9 mouse cellular contexts compared by ENCODE assay signal in the genomic region with DNA sequence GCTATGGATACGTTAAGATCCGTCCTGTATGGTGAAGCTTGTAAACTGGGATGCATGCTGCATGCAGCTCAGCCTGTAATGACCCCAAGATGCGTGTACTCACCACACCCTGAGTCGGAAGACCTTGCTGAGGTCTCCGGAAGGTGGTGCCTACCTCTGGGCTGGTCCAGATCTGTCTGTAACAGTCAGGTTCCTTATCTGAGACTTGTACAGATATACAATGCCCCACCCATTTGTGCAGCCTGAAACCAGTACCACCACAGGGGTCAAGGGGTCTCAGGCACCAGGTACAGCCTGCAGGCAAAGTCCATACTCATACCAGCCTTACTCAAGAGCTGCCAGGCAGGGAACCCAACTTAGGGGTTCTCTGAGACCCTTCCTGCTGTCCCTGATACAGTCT. TPM values are rescaled to one million over a fixed set of nuclear protein-coding genes. Genes with fewer than 3 reads are reported as not detected.
DNase-seq lines count a peak whose midpoint lies in the region; ATAC-seq and TF ChIP-seq lines count a peak whose summit lies in the region.
"Had no signal": no experiment of that assay in that cellular context is flagged by ENCODE, and none has a peak within 500 bp of the region (broad histone marks: within the 10 kb centered on the region; RNA-seq: fewer than 3 reads in every experiment).

No protein-coding gene starts in this region.

- peaks cover 14% of the 10 kb centered on the region for H3K27me3 ChIP-seq in hindbrain, embryonic 13.5 days
- H3K27me3 ChIP-seq in hindbrain, postnatal 0 days (ENCODE audit: insufficient read depth, low read length), result no peaks in the 10 kb centered on the region
- no peaks in the 10 kb centered on the region; the same call in 1 of the 2 replicates for H3K27me3 ChIP-seq in midbrain, embryonic 11.5 days (ENCODE audit: control insufficient read depth, insufficient read depth, low read length)
- no peaks in the 10 kb centered on the region for H3K27me3 ChIP-seq in midbrain, embryonic 14.5 days (ENCODE audit: control insufficient read depth, insufficient read depth, low read length)
- no peaks in the 10 kb centered on the region for H3K27me3 ChIP-seq in midbrain, embryonic 16.5 days (ENCODE audit: control insufficient read depth, insufficient read depth, low read depth, low read length)
- no peaks in the 10 kb centered on the region for H3K27me3 ChIP-seq in stomach, postnatal 0 days (ENCODE audit: control insufficient read depth, insufficient read depth, low read length)

- H3K4me2 ChIP-seq in hindbrain, embryonic 13.5 days, result no peak overlapping the region
- no peak overlapping the region for H3K4me2 ChIP-seq in hindbrain, postnatal 0 days (ENCODE audit: low read depth, low read length)
- H3K4me2 ChIP-seq in midbrain, embryonic 11.5 days, result no peak overlapping the region
- no peak overlapping the region for H3K4me2 ChIP-seq in midbrain, embryonic 14.5 days (ENCODE audit: low read length)
- no peak overlapping the region for H3K4me2 ChIP-seq in midbrain, embryonic 16.5 days (ENCODE audit: low read length)
- H3K4me2 ChIP-seq in stomach, postnatal 0 days (replicated peaks; ENCODE audit: low read depth), result no peak overlapping the region
- H3K4me2 ChIP-seq: forebrain, embryonic 12.5 days; neural tube, embryonic 13.5 days had no signal

- no peak overlapping the region for H3K4me3 ChIP-seq in hindbrain, embryonic 13.5 days
- no peak overlapping the region for H3K4me3 ChIP-seq in hindbrain, postnatal 0 days (ENCODE audit: low read length)
- H3K4me3 ChIP-seq in midbrain, embryonic 11.5 days (ENCODE audit: low read depth, low read length), result no peak overlapping the region
- no peak overlapping the region for H3K4me3 ChIP-seq in midbrain, embryonic 14.5 days (replicated peaks; ENCODE audit: low read depth, low read length)
- H3K4me3 ChIP-seq in midbrain, embryonic 16.5 days (ENCODE audit: low read depth, low read length), result no peak overlapping the region
- no peak overlapping the region for H3K4me3 ChIP-seq in stomach, postnatal 0 days (ENCODE audit: low read depth, low read length)
- H3K4me3 ChIP-seq: forebrain, embryonic 12.5 days; neural tube, embryonic 13.5 days had no signal

- H3K9me3 ChIP-seq in hindbrain, embryonic 13.5 days, result no peaks in the 10 kb centered on the region
- no peaks in the 10 kb centered on the region for H3K9me3 ChIP-seq in hindbrain, postnatal 0 days (ENCODE audit: low read length)
- no peaks in the 10 kb centered on the region for H3K9me3 ChIP-seq in midbrain, embryonic 11.5 days (ENCODE audit: control insufficient read depth, low read length)
- no peaks in the 10 kb centered on the region for H3K9me3 ChIP-seq in midbrain, embryonic 14.5 days (ENCODE audit: control insufficient read depth, low read length)
- H3K9me3 ChIP-seq in midbrain, embryonic 16.5 days (replicated peaks; ENCODE audit: control insufficient read depth, low read length, poor library complexity, severe bottlenecking), result no peaks in the 10 kb centered on the region
- no peaks in the 10 kb centered on the region for H3K9me3 ChIP-seq in stomach, postnatal 0 days (ENCODE audit: control insufficient read depth, low read length)
- H3K9me3 ChIP-seq: forebrain, embryonic 12.5 days; neural tube, embryonic 13.5 days had no signal

- no peak for DNase-seq in hindbrain, postnatal 0 days (ENCODE audit: low spot score)
- peak; percentile 72 for DNase-seq in midbrain, embryonic 11.5 days (ENCODE audit: low spot score, missing footprints)
- DNase-seq in midbrain, embryonic 14.5 days, result no peak
- peak; percentile 54 for DNase-seq in stomach, postnatal 0 days (ENCODE audit: low spot score)
- no peak for DNase-seq in cerebellum, postnatal 36 days

- no peak overlapping the region for H3K27ac ChIP-seq in hindbrain, embryonic 13.5 days
- H3K27ac ChIP-seq in hindbrain, postnatal 0 days, result no peak overlapping the region
- H3K27ac ChIP-seq in midbrain, embryonic 11.5 days (ENCODE audit: low read depth, low read length), result no peak overlapping the region
- no peak overlapping the region for H3K27ac ChIP-seq in midbrain, embryonic 14.5 days (replicated peaks; ENCODE audit: low read depth, low read length)
- no peak overlapping the region for H3K27ac ChIP-seq in midbrain, embryonic 16.5 days (ENCODE audit: low read length)
- H3K27ac ChIP-seq in stomach, postnatal 0 days (replicated peaks), result no peak overlapping the region
- H3K27ac ChIP-seq: forebrain, embryonic 12.5 days; neural tube, embryonic 13.5 days had no signal

- ATAC-seq in hindbrain, embryonic 13.5 days (ENCODE audit: low FRiP score), result peak; percentile 34; the same call in 1 of the 2 replicates
- no peak for ATAC-seq in hindbrain, postnatal 0 days
- ATAC-seq in midbrain, embryonic 11.5 days (ENCODE audit: low FRiP score), result peak; percentile 22
- ATAC-seq in midbrain, embryonic 14.5 days (ENCODE audit: low FRiP score, low TSS enrichment), result no peak
- peak; percentile 29 for ATAC-seq in midbrain, embryonic 16.5 days
- peak; percentile 74 for ATAC-seq in stomach, postnatal 0 days (ENCODE audit: low FRiP score, low TSS enrichment)

- WGBS in hindbrain, embryonic 13.5 days, result 96% methylated on average over 5 of the region's 5 CpGs
- WGBS in hindbrain, postnatal 0 days, result 96% methylated on average over 5 of the region's 5 CpGs
- 87% methylated on average over 5 of the region's 5 CpGs for WGBS in midbrain, embryonic 11.5 days
- 94% methylated on average over 5 of the region's 5 CpGs for WGBS in midbrain, embryonic 14.5 days
- 95% methylated on average over 5 of the region's 5 CpGs for WGBS in midbrain, embryonic 16.5 days
- WGBS in stomach, postnatal 0 days, result 74% methylated on average over 5 of the region's 5 CpGs

- no peak overlapping the region for H3K9ac ChIP-seq in hindbrain, embryonic 13.5 days
- no peak overlapping the region for H3K9ac ChIP-seq in hindbrain, postnatal 0 days (replicated peaks; ENCODE audit: low read length)
- no peak overlapping the region for H3K9ac ChIP-seq in midbrain, embryonic 11.5 days (ENCODE audit: low read length)
- H3K9ac ChIP-seq in midbrain, embryonic 14.5 days (replicated peaks; ENCODE audit: low read length), result no peak overlapping the region
- H3K9ac ChIP-seq in midbrain, embryonic 16.5 days (ENCODE audit: low read depth, low read length), result no peak overlapping the region
- no peak overlapping the region for H3K9ac ChIP-seq in stomach, postnatal 0 days (ENCODE audit: low read length)
- H3K9ac ChIP-seq: forebrain, embryonic 12.5 days; neural tube, embryonic 13.5 days had no signal

- no peaks in the 10 kb centered on the region for H3K36me3 ChIP-seq in hindbrain, embryonic 13.5 days
- no peaks in the 10 kb centered on the region for H3K36me3 ChIP-seq in hindbrain, postnatal 0 days (ENCODE audit: insufficient read depth, low read length)
- H3K36me3 ChIP-seq in midbrain, embryonic 11.5 days (ENCODE audit: control insufficient read depth, insufficient read depth, low read length), result no peaks in the 10 kb centered on the region
- H3K36me3 ChIP-seq in midbrain, embryonic 14.5 days (ENCODE audit: control insufficient read depth, insufficient read depth, low read length), result no peaks in the 10 kb centered on the region
- no peaks in the 10 kb centered on the region for H3K36me3 ChIP-seq in midbrain, embryonic 16.5 days (ENCODE audit: control insufficient read depth, insufficient read depth, low read length)
- no peaks in the 10 kb centered on the region for H3K36me3 ChIP-seq in stomach, postnatal 0 days (ENCODE audit: control insufficient read depth, insufficient read depth, low read length)
- H3K36me3 ChIP-seq: forebrain, embryonic 12.5 days; neural tube, embryonic 13.5 days had no signal

- H3K4me1 ChIP-seq in hindbrain, embryonic 13.5 days (replicated peaks), result no peaks in the 10 kb centered on the region
- H3K4me1 ChIP-seq in hindbrain, postnatal 0 days (ENCODE audit: insufficient read depth, low read length), result no peaks in the 10 kb centered on the region
- no peaks in the 10 kb centered on the region for H3K4me1 ChIP-seq in midbrain, embryonic 11.5 days (ENCODE audit: control insufficient read depth, insufficient read depth, low read length)
- H3K4me1 ChIP-seq in midbrain, embryonic 14.5 days (ENCODE audit: control insufficient read depth, insufficient read depth, low read length), result no peaks in the 10 kb centered on the region
- H3K4me1 ChIP-seq in midbrain, embryonic 16.5 days (ENCODE audit: control insufficient read depth, insufficient read depth, low read length), result 0 out of 2 replicates have a peak, but pooled peaks cover 3% of the 10 kb centered on the region
- no peaks in the 10 kb centered on the region for H3K4me1 ChIP-seq in stomach, postnatal 0 days (replicated peaks; ENCODE audit: control insufficient read depth, insufficient read depth)

- TF ChIP-seq CTCF in hindbrain, postnatal 0 days (IDR thresholded peaks at IDR 0.05; ENCODE audit: low read depth), result no peak
- TF ChIP-seq CTCF in stomach, postnatal 0 days (IDR thresholded peaks at IDR 0.05; ENCODE audit: low read depth), result no peak

- no peak for TF ChIP-seq EP300 in stomach, postnatal 0 days (optimal IDR thresholded peaks at IDR 0.05)

RNA-seq across cellular contexts. Expression of gene Smarcd3, which starts 28.6 kb away (rescaled TPM):
- polyA plus RNA-seq in hindbrain, embryonic 13.5 days (2015; fragmentation: Nextera tagmentation; extraction: Ambion mirVana), result 86.2 and 87.6 TPM in 2 replicates
- total RNA-seq in hindbrain, postnatal 0 days (2014; rRNA removed), result 246 and 262 TPM in 2 replicates
- polyA plus RNA-seq in hindbrain, postnatal 0 days (2015; fragmentation: Nextera tagmentation; extraction: Ambion mirVana), result 114 and 128 TPM in 2 replicates
- 56.8 and 60.2 TPM in 2 replicates for polyA plus RNA-seq in midbrain, embryonic 11.5 days (2014; fragmentation: Nextera tagmentation; extraction: Ambion mirVana)
- 158 and 199 TPM in 2 replicates for polyA plus RNA-seq in midbrain, embryonic 14.5 days (2014; fragmentation: Nextera tagmentation; extraction: Ambion mirVana)
- 173 and 192 TPM in 2 replicates for polyA plus RNA-seq in midbrain, embryonic 16.5 days (2015; fragmentation: Nextera tagmentation; extraction: Ambion mirVana)
- polyA plus RNA-seq in stomach, postnatal 0 days (2015; fragmentation: Nextera tagmentation; extraction: Ambion mirVana), result 13.3 and 17.8 TPM in 2 replicates

RNA-seq across cellular contexts. Expression of gene Nub1, which starts 32.6 kb away (rescaled TPM):
- polyA plus RNA-seq in hindbrain, embryonic 13.5 days (2015; fragmentation: Nextera tagmentation; extraction: Ambion mirVana), result 45.5 and 45.6 TPM in 2 replicates
- total RNA-seq in hindbrain, postnatal 0 days (2014; rRNA removed), result 33.8 and 37.1 TPM in 2 replicates
- polyA plus RNA-seq in hindbrain, postnatal 0 days (2015; fragmentation: Nextera tagmentation; extraction: Ambion mirVana), result 40.5 and 42.5 TPM in 2 replicates
- polyA plus RNA-seq in midbrain, embryonic 11.5 days (2014; fragmentation: Nextera tagmentation; extraction: Ambion mirVana), result 36.8 and 38.8 TPM in 2 replicates
- 42.3 and 54.1 TPM in 2 replicates for polyA plus RNA-seq in midbrain, embryonic 14.5 days (2014; fragmentation: Nextera tagmentation; extraction: Ambion mirVana)
- polyA plus RNA-seq in midbrain, embryonic 16.5 days (2015; fragmentation: Nextera tagmentation; extraction: Ambion mirVana), result 48.6 and 49.8 TPM in 2 replicates
- polyA plus RNA-seq in stomach, postnatal 0 days (2015; fragmentation: Nextera tagmentation; extraction: Ambion mirVana), result 18.5 and 20.4 TPM in 2 replicates

Comparison
In these comparisons a context has a peak if more than half of its experiments do, and no peak if none do; other contexts are left out.
1. ATAC-seq: peak in hindbrain, embryonic 13.5 days (single experiment), midbrain, embryonic 11.5 days (single experiment), midbrain, embryonic 16.5 days (single experiment) and stomach, postnatal 0 days (single experiment); none in hindbrain, postnatal 0 days (single experiment) and midbrain, embryonic 14.5 days (single experiment).
2. DNase-seq: peak in midbrain, embryonic 11.5 days (single experiment) and stomach, postnatal 0 days (single experiment); none in hindbrain, postnatal 0 days (single experiment), midbrain, embryonic 14.5 days (single experiment) and cerebellum, postnatal 36 days (0 of 2).